Mouse (Mus musculus) left cerebral cortex, postnatal 36 days (tissue): ENCODE measurements around the gene Znrd1as. TPM values are rescaled to one million over a fixed set of nuclear protein-coding genes. Genes with fewer than 3 reads are reported as not detected.

ENCODE experiments used
- DNase-seq, 2 experiments: peaks; one replicate each; pipeline ENCODE4 v3.0.0; 2021 to 2022; ENCODE audit warnings: low spot score in 2 of 2, mixed read lengths in 1 of 2
- intact Hi-C: fragments of 180-260 bp; cut with DNase I; formaldehyde crosslinking; loops from one replicate; pipeline ENCODE4 v1.15.1; 2025
- total RNA-seq, 2 experiments: library from RNA; stranded (reverse); gene quantifications; 2 replicates each; pipeline ENCODE4 v1.2.3; 2021

Gene Znrd1as
- total RNA-seq = 1 to 10 TPM; 3.6 to 3.8 TPM

- intact Hi-C loops = loop anchor here (1.0 to 2.0 kb wide), 2 partner anchors 39 to 87 kb away; partner anchors contain the start of gene Gabbr1
- DNase-seq = peak; percentile 95 to 96
Observed at GRCm38 (mm10) chr17:36957999-36958743, at the start of gene Znrd1as, which contains the start of gene Znrd1. Gene Znrd1as, plus strand, starts transcription at chr17:36958592. Gene Znrd1, minus strand, starts transcription at chr17:36958559.

- intact Hi-C loops = no loop called here
Observed at GRCm38 (mm10) chr17:36909802-36910201, 48.6 kb upstream of the Znrd1as start.

GRCm38 (mm10) chr17:36912031-36912430, 46.4 kb upstream of the Znrd1as start:
- intact Hi-C loops = no loop called here
- DNase-seq = no peak

More at GRCm38 (mm10) chr17:36909802-36910201, 48.6 kb upstream of the Znrd1as start:
- no peak for DNase-seq

- peak; percentile 51 to 67 for DNase-seq
- intact Hi-C loops = no loop called here
Observed at GRCm38 (mm10) chr17:36914108-36914507, 44.3 kb upstream of the Znrd1as start.

- DNase-seq = peak; percentile 32 to 49
- intact Hi-C loops = loop anchor here (5.0 kb wide), 2 partner anchors 132 to 287 kb away; partner anchors contain the start of genes Gabbr1 and Olfr94
Observed at GRCm38 (mm10) chr17:36915076-36915475, 43.3 kb upstream of the Znrd1as start.

GRCm38 (mm10) chr17:36920239-36920638, 38.2 kb upstream of the Znrd1as start:
- intact Hi-C loops = no loop called here

GRCm38 (mm10) chr17:36922715-36923114, 35.7 kb upstream of the Znrd1as start:
- intact Hi-C loops = no loop called here
- no peak for DNase-seq

More at GRCm38 (mm10) chr17:36920239-36920638, 38.2 kb upstream of the Znrd1as start:
- no peak for DNase-seq

- no peak for DNase-seq
- intact Hi-C loops = no loop called here
Observed at GRCm38 (mm10) chr17:36923491-36923890, 34.9 kb upstream of the Znrd1as start.

- DNase-seq = no peak
- intact Hi-C loops = no loop called here
Observed at GRCm38 (mm10) chr17:36927496-36928120, 30.8 kb upstream of the Znrd1as start.

- DNase-seq = peak; percentile 25 to 32
- intact Hi-C loops = no loop called here
Observed at GRCm38 (mm10) chr17:36929236-36929932, 29.0 kb upstream of the Znrd1as start.

- no peak for DNase-seq
- intact Hi-C loops = no loop called here
Observed at GRCm38 (mm10) chr17:36930233-36930632, 28.2 kb upstream of the Znrd1as start.

GRCm38 (mm10) chr17:36931130-36931529, 27.3 kb upstream of the Znrd1as start:
- DNase-seq = peak in 1 of 2 experiments; percentile 10
- intact Hi-C loops = no loop called here

GRCm38 (mm10) chr17:36931806-36932205, 26.6 kb upstream of the Znrd1as start:
- no peak for DNase-seq
- intact Hi-C loops = no loop called here

- intact Hi-C loops = no loop called here
- no peak for DNase-seq
Observed at GRCm38 (mm10) chr17:36938056-36938455, 20.3 kb upstream of the Znrd1as start.

- intact Hi-C loops = no loop called here
- peak; percentile 75 to 84 for DNase-seq
Observed at GRCm38 (mm10) chr17:36942391-36942790, 16.0 kb upstream of the Znrd1as start.

GRCm38 (mm10) chr17:36942791-36943471, 15.5 kb upstream of the Znrd1as start, which contains the start of gene Rnf39:
Gene Rnf39, plus strand, starts transcription at chr17:36942918.
- DNase-seq = peak; percentile 62 to 72
- intact Hi-C loops = no loop called here

GRCm38 (mm10) chr17:36943691-36944090, 14.7 kb upstream of the Znrd1as start:
- intact Hi-C loops = no loop called here
- DNase-seq = no peak

GRCm38 (mm10) chr17:36944121-36944775, 14.1 kb upstream of the Znrd1as start:
- intact Hi-C loops = no loop called here
- DNase-seq = peak in 1 of 2 experiments; percentile 19
